In the genomic region with DNA sequence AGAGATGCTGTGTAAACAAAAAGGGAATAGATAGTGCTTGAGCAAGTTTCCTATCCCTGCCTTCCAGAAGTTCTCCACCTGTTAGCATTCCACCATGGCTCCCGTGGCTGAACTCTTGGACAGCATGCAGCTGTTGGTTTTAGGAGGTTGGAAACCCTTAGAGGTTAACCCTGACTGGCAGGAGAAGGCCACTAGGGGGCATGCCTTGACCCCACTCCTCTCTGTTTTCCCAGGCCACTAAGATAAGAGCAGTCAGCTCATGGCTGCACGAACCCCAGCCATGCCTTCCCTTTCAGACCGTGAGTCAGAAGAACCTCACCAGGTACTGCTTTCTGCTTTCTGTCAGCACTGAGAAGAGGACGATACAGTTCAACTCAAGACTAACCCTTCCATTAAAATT, we compare ENCODE assay signal across 10 mouse cellular contexts. TPM values are rescaled to one million over a fixed set of nuclear protein-coding genes. Genes with fewer than 3 reads are reported as not detected.
DNase-seq lines count a peak whose midpoint lies in the region; ATAC-seq lines count a peak whose summit lies in the region.
"Had no signal": no experiment of that assay in that cellular context is flagged by ENCODE, and none has a peak within 500 bp of the region (broad histone marks: within the 10 kb centered on the region; RNA-seq: fewer than 3 reads in every experiment).

No protein-coding gene starts in this region.

- DNase-seq in adrenal gland, adult (ENCODE audit: inconsistent age in 2 of 2, low spot score in 1 of 2), result peak; percentile 13 to 43
- no peak for DNase-seq in adrenal gland, postnatal 25 days
- peak; percentile 32 for DNase-seq in liver
- peak; percentile 21 for DNase-seq in kidney, postnatal 10 days
- no peak for DNase-seq in layer of hippocampus, adult 9-10 months (ENCODE audit: low spot score)
- DNase-seq in layer of hippocampus, adult 9-11 months, result no peak

- no peak overlapping the region for H3K4me2 ChIP-seq in liver, embryonic 12.5 days
- H3K4me2 ChIP-seq in stomach, embryonic 14.5 days (replicated peaks; ENCODE audit: low read depth, low read length), result no peak overlapping the region
- H3K4me2 ChIP-seq: liver, embryonic 15.5 days had no signal

- no peaks in the 10 kb centered on the region for H3K9me3 ChIP-seq in liver, embryonic 12.5 days (replicated peaks)
- H3K9me3 ChIP-seq in stomach, embryonic 14.5 days (ENCODE audit: control insufficient read depth, low read depth, low read length), result no peaks in the 10 kb centered on the region
- H3K9me3 ChIP-seq: embryonic facial prominence, embryonic 15.5 days; liver, embryonic 15.5 days had no signal

- 39% methylated on average over 4 of the region's 4 CpGs for WGBS in liver, embryonic 12.5 days (ENCODE audit: insufficient replicate concordance)
- 54% methylated on average over 4 of the region's 4 CpGs for WGBS in stomach, embryonic 14.5 days

- no peak for ATAC-seq in liver, embryonic 12.5 days
- ATAC-seq in stomach, embryonic 14.5 days (ENCODE audit: insufficient number of reproducible peaks, insufficient read depth, low FRiP score, low read depth), result no peak

- no peak overlapping the region for H3K9ac ChIP-seq in liver, embryonic 12.5 days
- H3K9ac ChIP-seq in stomach, embryonic 14.5 days (replicated peaks; ENCODE audit: low read depth, low read length), result no peak overlapping the region
- H3K9ac ChIP-seq: embryonic facial prominence, embryonic 15.5 days; liver, embryonic 15.5 days had no signal

- no peaks in the 10 kb centered on the region for H3K27me3 ChIP-seq in liver, embryonic 12.5 days (replicated peaks)
- no peaks in the 10 kb centered on the region for H3K27me3 ChIP-seq in stomach, embryonic 14.5 days (ENCODE audit: control insufficient read depth, insufficient read depth, low read length)
- H3K27me3 ChIP-seq: embryonic facial prominence, embryonic 15.5 days; liver, embryonic 15.5 days had no signal

- no peak overlapping the region for H3K4me3 ChIP-seq in liver, embryonic 12.5 days
- H3K4me3 ChIP-seq in stomach, embryonic 14.5 days (ENCODE audit: low read depth, low read length), result no peak overlapping the region
- H3K4me3 ChIP-seq: embryonic facial prominence, embryonic 15.5 days; liver, embryonic 15.5 days had no signal

- H3K4me1 ChIP-seq in liver, embryonic 12.5 days, result 0 out of 2 replicates have a peak, but pooled peaks cover 3% of the 10 kb centered on the region
- 0 out of 2 replicates have a peak, but pooled peaks cover 3% of the 10 kb centered on the region for H3K4me1 ChIP-seq in stomach, embryonic 14.5 days (ENCODE audit: control insufficient read depth, insufficient read depth, low read length)
- H3K4me1 ChIP-seq: liver, embryonic 15.5 days had no signal

- no peak overlapping the region for H3K27ac ChIP-seq in liver, embryonic 12.5 days
- peak overlapping the region; percentile 58; the same call in 1 of the 2 replicates for H3K27ac ChIP-seq in stomach, embryonic 14.5 days (ENCODE audit: low read length)
- H3K27ac ChIP-seq: liver, embryonic 15.5 days had no signal

- peaks cover 38% of the 10 kb centered on the region for H3K36me3 ChIP-seq in liver, embryonic 12.5 days
- H3K36me3 ChIP-seq in stomach, embryonic 14.5 days (ENCODE audit: control insufficient read depth, insufficient read depth, low read length), result peaks cover 15% of the 10 kb centered on the region

RNA-seq across cellular contexts. Expression of a gene that starts 30.8 kb away (rescaled TPM):
- 44.1 and 51.4 TPM in 2 replicates for total RNA-seq in adrenal gland, postnatal 25 days (2021)
- polyA plus RNA-seq in liver, embryonic 12.5 days (2016; fragmentation: Nextera tagmentation; extraction: Ambion mirVana), result 18.5 and 19.5 TPM in 2 replicates
- 35.1 and 38.8 TPM in 2 replicates for polyA plus RNA-seq in stomach, embryonic 14.5 days (2014; fragmentation: Nextera tagmentation; extraction: Ambion mirVana)

RNA-seq across cellular contexts. Expression of a gene that starts 55.0 kb away (rescaled TPM):
- 1,604 and 1,988 TPM in 2 replicates for total RNA-seq in adrenal gland, postnatal 25 days (2021)
- 1.3 and 1.4 TPM in 2 replicates for polyA plus RNA-seq in liver, embryonic 12.5 days (2016; fragmentation: Nextera tagmentation; extraction: Ambion mirVana)
- polyA plus RNA-seq in stomach, embryonic 14.5 days (2014; fragmentation: Nextera tagmentation; extraction: Ambion mirVana), result 5.2 and 5.8 TPM in 2 replicates

Comparison
In these comparisons a context has a peak if more than half of its experiments do, and no peak if none do; other contexts are left out.
1. DNase-seq: peak in adrenal gland, adult (2 of 2), liver (single experiment) and kidney, postnatal 10 days (single experiment); none in adrenal gland, postnatal 25 days (single experiment), layer of hippocampus, adult 9-10 months (single experiment) and layer of hippocampus, adult 9-11 months (single experiment).